Mouse (Mus musculus): ENCODE measurements around the gene Hs3st2. TPM values are rescaled to one million over a fixed set of nuclear protein-coding genes. Genes with fewer than 3 reads are reported as not detected.
"Not testable (repeated sequence)": the region's sequence is repeated elsewhere in the genome, so short reads cannot be mapped to it uniquely, and the experiment has no call there.

Gene Hs3st2
- 0.30 and 0.34 TPM in 2 replicates for polyA plus RNA-seq (2012; rRNA removed)

GRCm38 (mm10) chr7:121391225-121391983, at the start of gene Hs3st2:
TSS of gene Hs3st2 (plus strand) at chr7:121391859.
- DNase-seq (ENCODE audit: low read depth, low spot score), result no peak
- whole genome bisulfite sequencing, result 7% methylated on average over 22 of the region's 22 CpGs

DNA sequence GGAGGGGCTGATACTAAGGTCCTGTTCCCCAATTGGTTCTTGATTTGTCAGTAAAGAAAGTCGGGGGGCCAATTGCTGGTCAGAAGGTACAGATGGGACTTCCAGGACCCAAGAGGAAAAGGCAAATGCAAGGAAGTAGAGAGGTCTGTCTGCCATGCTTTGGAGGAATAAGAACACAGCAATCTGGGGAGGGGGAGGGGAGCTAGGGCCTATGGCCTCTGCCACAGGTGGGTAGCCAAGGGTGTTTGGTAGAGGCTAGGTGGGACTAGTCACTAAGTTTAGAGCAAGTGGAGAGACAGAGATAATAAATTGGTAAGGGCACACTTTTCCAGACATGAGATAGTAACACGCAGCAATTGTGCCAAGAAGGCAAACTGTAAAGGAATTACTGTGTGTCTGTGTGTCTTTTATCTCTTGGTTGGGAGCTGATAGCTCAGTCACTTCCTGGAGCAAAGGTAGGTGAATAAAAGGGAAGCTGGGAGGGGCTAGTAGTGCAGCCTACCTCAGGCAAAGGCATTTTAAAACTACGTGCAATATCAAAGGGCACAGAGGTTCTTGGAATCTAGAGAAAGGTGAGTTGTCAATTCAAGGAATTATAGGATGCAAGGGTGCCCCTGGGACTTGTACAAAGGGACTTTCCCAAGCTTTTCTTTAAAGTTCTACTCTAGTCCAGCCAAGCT, 43.2 kb upstream of the Hs3st2 start:
- WGBS, result 29% methylated on average over 3 of the region's 3 CpGs
- DNase-seq (ENCODE audit: low read depth, low spot score), result peak; percentile 78

DNA sequence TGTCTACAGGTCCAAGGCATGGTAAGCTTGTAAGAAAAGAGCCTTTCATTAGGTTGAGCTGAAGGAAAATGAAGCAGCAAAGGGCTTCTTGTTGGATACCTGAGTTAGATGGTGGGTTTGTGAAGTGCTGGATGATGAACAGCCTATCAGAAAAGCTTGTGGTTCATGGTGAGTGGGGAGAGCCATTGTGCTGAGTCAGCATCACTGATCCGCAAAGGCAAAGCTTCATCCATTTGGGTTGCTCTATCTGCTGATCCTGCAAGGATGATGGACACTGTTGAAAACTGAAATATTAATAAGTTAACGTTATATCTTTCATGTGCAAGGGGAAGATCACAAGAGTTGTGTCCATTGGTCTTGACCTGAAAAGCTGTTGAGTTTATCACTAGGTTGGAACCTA, 40.0 kb upstream of the Hs3st2 start:
- no peak for DNase-seq (ENCODE audit: low read depth, low spot score)
- WGBS, result 91% methylated on average over 2 of the region's 2 CpGs

- 92% methylated on average over 6 of the region's 6 CpGs for WGBS
- not testable (repeated sequence) for DNase-seq (ENCODE audit: low read depth, low spot score)
Observed at GRCm38 (mm10) chr7:121361448-121361847, 30.2 kb upstream of the Hs3st2 start.

- WGBS, result 82% methylated on average over 7 of the region's 7 CpGs
- no peak for DNase-seq (ENCODE audit: low read depth, low spot score)
Observed at GRCm38 (mm10) chr7:121365584-121365983, 26.1 kb upstream of the Hs3st2 start.

GRCm38 (mm10) chr7:121367185-121367584, 24.5 kb upstream of the Hs3st2 start:
- no peak for DNase-seq (ENCODE audit: low read depth, low spot score)
- 84% methylated on average over 6 of the region's 6 CpGs for WGBS

GRCm38 (mm10) chr7:121371990-121372389, 19.7 kb upstream of the Hs3st2 start:
- WGBS, result 57% methylated on average over 7 of the region's 7 CpGs
- DNase-seq (ENCODE audit: low read depth, low spot score), result no peak

DNA sequence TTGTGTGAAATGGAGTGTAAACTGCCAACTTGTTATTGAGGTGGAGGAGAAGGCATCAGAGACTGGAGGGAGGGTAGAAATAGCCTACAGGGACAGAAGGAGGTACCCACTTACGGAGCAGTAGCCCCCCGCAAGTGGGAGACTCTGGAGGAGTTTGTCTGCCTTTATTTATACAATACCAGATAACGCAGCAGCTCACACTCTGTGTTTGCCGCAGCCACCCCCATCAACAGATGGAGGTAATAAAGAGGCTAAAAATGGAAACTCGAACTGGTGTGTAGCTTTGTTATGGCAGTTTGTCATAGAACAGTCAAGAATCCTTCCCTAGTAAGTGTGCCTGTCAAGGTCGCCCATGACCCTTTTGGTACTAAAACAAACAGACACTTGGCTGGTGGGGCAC, 16.2 kb upstream of the Hs3st2 start:
- no peak for DNase-seq (ENCODE audit: low read depth, low spot score)
- WGBS, result 10% methylated on average over 6 of the region's 6 CpGs

- DNase-seq (ENCODE audit: low read depth, low spot score), result no peak
- WGBS, result 53% methylated on average over 4 of the region's 4 CpGs
Observed at GRCm38 (mm10) chr7:121378942-121379341, 12.7 kb upstream of the Hs3st2 start.

DNA sequence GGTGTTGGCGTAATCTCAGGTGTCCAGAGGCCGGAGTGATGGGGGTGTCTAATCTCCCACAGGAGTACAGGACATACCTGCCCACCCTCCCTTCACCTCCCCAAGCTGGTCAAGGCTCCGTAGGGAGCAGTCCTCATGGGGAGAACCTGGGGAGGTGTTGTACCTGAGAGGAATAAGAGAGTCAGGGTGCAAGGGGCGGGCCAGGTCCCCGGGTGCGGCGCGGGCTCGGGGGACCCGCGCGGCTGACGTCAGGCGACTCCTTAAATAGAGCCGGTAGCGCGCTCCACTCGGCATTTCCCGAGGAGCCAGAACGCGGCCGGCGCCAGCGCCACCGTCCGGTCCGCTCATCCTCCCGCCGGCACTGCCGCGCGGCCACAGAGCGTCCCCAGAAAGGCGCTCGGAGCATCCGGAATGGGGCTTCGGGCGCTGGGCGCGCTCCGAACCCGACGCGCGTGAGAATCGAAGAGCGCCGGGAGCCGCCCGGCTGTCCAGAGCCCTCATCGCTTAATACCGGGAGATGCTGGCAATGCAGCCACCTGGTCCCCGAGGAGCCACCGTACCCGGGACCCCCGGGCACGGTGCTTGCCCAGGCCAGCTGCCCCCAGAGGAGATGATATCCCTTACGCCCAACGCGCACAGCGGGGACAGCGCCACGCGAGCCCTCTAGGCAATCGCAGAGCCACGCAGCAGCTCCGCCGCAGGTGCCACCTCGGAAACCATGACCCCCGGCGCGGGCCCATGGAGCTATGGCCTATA, 503 bp downstream of the Hs3st2 start:
- no peak for DNase-seq (ENCODE audit: low read depth, low spot score)
- WGBS, result 4% methylated on average over 72 of the region's 72 CpGs

DNA sequence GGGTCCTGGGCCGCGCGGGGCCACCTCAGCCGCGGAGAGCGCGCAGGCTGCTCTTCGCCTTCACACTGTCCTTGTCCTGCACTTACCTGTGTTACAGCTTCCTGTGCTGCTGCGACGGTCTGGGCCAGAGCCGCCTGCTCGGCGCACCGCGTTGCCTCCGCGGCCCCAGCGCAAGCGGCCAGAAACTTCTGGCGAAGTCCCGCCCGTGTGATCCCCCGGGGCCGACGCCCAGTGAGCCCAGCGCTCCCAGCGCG, 1.0 kb downstream of the Hs3st2 start:
- DNase-seq (ENCODE audit: low read depth, low spot score), result no peak
- WGBS, result 4% methylated on average over 28 of the region's 28 CpGs

- no peak for DNase-seq (ENCODE audit: low read depth, low spot score)
- 79% methylated on average over 1 of the region's 1 CpGs for WGBS
Observed at GRCm38 (mm10) chr7:121393884-121394283, 2.2 kb downstream of the Hs3st2 start.

- 86% methylated on average over 2 of the region's 2 CpGs for WGBS
- DNase-seq (ENCODE audit: low read depth, low spot score), result no peak
Observed at GRCm38 (mm10) chr7:121394875-121395274, 3.2 kb downstream of the Hs3st2 start.

DNA sequence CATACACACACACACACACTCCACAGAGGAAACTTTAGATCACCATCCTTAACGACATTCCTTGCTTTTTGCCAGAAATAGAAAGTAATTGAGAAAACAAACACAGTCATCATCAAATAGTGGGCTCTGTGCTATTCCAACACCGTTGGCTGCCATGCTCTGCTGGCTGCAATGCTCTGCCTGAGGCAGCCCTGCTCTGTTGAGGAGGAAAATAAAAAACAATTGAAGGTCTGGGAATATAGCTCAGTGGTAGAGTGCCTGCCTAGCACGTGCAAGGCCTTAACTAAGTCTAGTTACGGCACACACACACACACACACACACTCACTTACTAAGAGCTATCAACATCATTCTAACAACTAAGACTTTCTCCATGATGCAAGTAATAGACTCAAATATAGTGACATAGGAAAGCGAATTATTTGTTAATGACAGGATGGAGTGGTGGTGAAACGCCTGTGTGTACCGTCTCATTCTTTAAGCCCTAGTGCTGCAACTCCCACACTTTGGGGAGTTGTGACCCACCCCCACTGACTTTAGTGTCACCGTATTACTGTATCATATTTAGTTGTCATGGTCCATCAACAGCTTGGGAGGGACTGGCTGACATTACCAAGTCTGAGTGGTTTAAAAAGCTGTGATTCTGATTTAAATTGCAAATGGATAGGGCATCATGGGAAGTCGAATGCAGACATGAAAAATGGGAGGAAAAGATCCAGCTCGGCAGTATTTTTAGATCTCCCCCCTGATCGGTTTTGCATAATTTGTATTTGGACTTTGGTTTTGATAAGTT, 19.3 kb downstream of the Hs3st2 start:
- 76% methylated on average over 11 of the region's 11 CpGs for WGBS
- DNase-seq (ENCODE audit: low read depth, low spot score), result no peak

DNA sequence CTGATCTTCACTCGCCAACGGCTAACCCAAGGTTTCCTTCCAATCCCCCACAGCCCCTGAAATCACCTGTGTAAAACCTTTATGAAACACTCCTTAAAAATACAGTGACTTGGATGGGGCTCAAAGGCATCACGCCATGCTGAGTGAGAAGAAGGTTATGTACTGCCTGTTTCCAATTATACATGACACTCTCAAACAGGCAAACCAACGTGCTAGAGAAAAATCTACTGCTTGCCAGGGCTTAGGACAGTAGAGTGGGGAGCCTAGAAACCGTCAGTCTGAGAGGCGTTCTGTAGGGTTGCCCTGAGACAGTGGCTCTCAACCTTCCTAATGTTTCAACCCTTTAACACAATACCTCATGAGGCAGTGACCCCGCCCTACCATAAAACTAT, 19.8 kb downstream of the Hs3st2 start:
- DNase-seq (ENCODE audit: low read depth, low spot score), result no peak
- WGBS, result 69% methylated on average over 7 of the region's 7 CpGs

DNA sequence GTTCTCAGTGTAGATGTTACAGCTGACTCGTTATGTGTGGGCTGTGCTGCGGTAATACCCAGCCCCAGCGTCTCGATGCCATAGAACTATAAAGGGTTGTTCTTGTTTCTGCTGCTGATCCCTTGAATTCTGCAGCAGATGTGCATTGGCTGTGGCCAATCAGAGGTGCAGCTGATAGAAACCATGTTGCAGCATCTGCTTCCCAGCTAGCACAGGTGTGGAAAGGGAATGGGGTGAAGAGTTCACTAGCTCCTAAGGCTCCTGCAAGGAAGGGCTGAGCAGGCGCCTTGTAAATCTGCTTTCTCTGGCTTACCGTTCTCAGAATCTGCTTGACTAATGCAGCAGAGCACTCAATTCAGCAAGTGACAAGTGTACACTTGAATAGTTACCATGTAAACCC, 45.2 kb downstream of the Hs3st2 start:
- no peak for DNase-seq (ENCODE audit: low read depth, low spot score)
- WGBS, result 71% methylated on average over 6 of the region's 6 CpGs

- 69% methylated on average over 5 of the region's 5 CpGs for WGBS
- no peak for DNase-seq (ENCODE audit: low read depth, low spot score)
Observed at GRCm38 (mm10) chr7:121441186-121441585, 49.5 kb downstream of the Hs3st2 start.

DNA sequence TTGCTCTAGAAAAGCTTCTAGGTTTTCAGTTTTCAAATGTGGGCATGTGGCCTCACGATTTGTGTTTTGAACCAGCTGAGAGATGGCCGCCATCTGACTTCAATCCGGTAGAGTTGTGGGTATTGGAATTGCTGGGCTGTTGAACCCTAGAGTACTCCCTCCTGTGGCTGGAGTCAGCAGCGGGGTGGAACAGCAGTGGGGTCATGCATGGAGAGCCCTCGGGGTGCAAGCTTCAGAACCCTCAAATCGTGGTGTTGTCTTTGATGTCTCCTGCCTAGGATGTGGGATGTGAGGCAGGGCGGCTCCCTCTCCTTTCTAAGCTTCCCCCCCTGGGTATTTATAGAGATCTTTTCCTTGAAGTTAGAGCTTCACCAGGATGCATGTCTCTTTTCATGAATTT, 52.7 kb downstream of the Hs3st2 start:
- 72% methylated on average over 7 of the region's 7 CpGs for WGBS
- DNase-seq (ENCODE audit: low read depth, low spot score), result no peak

DNA sequence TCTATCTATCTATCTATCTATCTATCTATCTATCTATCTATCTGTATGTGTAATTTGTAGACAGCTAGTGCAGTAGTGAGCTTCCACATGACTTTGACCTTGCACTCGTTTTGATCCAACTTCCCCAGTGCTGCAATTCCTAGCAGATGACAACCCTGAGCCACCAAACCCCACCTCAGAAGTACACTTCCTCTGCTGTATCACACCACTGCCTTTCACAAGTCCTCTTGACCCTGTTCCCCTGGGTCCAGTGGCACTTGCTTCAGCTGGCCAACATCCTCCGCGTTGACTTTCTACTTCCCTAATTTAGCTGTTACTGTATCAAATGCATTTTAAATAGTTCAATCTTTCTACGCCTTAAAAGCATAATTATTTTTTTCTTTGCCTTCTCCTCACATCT, 54.6 kb downstream of the Hs3st2 start:
- no peak for DNase-seq (ENCODE audit: low read depth, low spot score)
- WGBS, result 77% methylated on average over 4 of the region's 4 CpGs
